Mouse (Mus musculus): ENCODE data around the gene Lrit3.

Lrit3 gene

GRCm38 (mm10) chr3:129803765-129804164 is at the start of gene Lrit3:
TSS of gene Lrit3 (minus strand) at chr3:129804030.
- no peak for DNase-seq

DNA sequence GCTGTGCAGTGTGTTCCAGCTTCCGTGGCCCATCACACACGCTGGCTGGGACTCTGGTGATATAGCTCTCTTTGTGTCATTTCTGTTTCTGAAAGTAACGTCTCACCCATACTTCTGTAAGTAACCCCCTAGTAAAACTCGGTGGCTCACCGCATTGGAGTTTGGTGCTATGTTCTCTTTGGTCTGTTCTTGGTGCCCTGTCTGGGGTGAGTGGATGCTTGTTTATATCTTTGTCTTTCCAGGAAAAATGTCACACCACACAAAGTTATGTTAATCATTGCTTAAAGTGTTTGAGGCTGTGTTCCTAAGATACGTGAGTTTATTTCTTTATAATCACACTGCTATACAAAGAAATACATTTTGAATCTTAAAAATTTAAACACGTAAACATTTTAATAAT is 43.0 kb upstream of the Lrit3 start:
- DNase-seq = no peak

DNA sequence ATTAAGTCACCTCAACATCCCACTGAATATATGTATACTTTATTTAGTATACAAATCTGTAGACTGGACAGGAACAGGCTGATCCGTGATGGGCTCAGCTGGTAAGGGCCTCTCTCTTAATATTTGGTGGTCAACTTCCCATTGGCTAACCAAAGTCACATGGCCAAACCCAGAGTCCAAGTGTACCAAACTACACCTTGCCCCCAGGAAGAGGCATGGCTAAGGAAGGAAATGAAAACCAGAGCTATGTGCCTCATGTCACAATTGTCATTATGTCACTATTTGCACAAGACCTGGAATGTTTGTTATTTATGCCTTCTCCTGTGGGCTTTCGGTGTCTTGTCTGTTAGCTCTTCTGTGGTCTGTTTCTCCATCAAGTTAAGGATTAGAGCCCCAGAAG is 42.0 kb upstream of the Lrit3 start:
- no peak for DNase-seq

GRCm38 (mm10) chr3:129838017-129838416 is 34.2 kb upstream of the Lrit3 start:
- DNase-seq = no peak

DNA sequence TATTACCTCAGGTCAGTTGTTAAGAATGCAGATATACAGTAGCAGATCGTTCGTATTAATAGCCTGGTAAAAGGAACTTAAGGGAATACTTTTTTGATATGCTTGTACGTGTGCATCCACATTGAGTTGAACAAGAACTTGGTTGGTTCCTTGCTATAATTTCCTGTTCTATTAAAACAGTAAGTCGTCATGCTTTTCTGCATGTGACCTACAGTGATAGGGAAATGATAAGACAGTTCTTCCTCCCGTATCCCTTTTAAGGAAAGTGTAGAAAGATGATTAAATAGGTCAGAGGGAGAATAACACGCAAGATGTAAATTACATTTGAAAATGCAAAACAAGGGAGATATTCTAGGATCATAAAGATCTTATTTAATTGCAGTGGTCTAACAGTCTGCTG is 33.1 kb upstream of the Lrit3 start:
- no peak for DNase-seq

- DNase-seq = no peak
Observed at GRCm38 (mm10) chr3:129836051-129836697, 32.3 kb upstream of the Lrit3 start.

DNA sequence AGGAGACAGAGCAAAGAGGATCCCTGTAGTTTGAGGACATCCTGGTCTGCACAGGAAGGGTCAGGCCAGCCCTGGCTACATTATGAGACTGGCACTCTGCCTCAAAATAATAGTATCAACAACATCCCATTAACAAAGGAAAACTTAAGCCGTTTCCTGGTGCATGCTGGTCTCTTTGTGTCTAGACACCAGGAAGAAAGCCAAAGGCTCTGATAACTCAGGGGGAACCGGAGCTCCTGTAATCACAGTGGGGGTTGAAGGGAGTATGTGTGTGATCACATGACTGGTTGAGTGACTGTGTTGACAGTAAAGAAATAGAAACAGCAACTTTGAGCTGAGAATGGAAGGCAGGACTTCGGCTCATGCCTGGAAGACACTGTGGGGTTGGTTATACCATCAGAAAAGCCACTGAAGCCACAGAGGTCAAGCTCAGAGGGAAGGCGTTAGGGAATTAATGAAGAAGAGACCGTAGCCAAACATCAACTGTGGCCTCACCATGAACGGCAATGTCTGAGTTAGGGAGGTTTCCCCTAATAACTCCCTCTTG is 31.6 kb upstream of the Lrit3 start, which contains the start of gene Cfi:
Gene Cfi, plus strand, starts transcription at position 497 of the 547 bp plus-strand sequence.
- no peak for DNase-seq

DNA sequence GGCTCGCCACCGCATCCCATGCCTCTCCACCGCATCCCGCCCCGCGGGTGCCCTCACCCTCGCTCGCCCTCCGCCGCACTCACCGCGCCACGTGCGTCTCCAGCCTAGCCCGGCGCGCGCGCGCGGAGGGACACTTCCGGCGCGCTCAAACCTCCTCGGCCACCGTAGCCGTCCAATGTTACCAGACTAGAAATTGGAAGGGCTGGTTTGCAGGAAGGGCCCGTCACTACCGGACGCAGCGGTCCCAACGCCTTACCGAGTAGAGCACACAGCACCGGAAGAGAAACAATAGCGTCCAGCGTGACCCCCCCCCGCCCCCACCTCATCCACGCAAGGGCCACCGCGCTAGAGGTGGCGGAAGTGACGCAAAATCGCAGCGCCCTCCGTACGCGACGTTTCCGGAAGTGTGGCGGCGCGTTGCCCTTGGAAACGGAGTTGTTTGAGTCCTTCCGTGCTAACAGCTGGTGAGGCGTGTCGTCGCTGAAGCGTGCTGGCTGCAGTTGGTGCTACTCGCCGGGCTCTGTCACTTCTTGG is 27.3 kb upstream of the Lrit3 start, which contains the start of gene Gar1:
Gene Gar1, minus strand, starts transcription at position 362 of the 534 bp plus-strand sequence.
- peak; percentile 92 for DNase-seq

- DNase-seq = peak; percentile 45
Observed at GRCm38 (mm10) chr3:129830626-129831025, 26.8 kb upstream of the Lrit3 start.

DNA sequence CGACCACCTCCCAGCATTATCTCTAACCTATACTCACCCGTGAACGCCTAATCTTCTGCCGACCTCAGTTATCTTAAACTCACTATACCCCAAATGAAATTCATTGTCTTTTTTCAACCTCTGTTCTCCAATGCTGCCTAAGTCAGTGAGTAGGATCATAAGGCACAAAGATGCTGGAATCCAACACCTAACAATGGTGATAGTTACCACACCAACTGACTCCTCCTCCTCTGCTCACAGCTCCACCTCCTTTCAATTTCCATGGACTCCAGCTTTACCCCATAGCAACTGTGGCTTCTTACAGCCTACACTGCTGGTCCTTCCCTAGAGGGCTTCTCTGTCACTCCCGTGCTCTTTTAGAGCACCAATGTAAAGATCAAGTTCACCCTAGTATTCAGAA is 23.9 kb upstream of the Lrit3 start:
- no peak for DNase-seq

GRCm38 (mm10) chr3:129826691-129827090 is 22.9 kb upstream of the Lrit3 start:
- no peak for DNase-seq

DNA sequence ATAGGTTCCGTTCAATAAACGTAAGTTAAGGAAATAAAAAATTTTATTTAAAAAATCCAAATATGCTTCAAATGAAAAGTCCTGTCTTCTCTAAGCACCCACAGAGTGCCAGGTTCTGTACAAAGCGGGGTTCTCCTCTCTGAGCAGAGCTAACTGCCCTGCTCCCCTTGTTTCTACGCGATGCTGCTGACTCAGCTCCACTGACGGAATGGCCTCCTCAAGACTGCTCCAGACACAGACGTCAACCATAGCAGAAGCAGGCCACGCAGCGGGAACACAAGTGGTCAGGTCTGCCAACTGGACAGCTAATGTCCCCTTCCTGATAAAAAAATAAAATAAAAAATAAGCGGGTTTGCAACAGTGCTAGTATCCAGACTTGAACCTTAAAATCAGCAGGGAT is 21.1 kb upstream of the Lrit3 start:
- no peak for DNase-seq

GRCm38 (mm10) chr3:129824146-129824545 is 20.3 kb upstream of the Lrit3 start:
- DNase-seq = no peak

DNA sequence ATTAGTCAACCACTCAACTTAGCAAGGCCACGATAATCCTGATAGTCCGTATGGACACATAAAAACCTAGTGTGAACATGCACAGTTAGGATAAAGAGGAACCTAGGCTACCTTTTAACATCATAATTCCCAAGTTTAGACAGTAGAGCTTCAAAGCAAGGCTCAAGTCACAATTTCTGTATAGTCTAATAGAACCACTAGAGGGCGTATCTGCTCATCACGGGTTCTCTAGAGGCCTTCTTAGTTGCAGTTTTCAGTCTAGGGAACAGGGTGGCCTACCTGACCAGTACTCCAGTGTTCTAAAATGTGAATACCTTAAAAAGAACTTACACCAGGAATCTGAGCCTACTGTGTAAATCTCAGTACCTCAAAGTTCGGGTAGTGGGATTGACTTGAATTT is 19.5 kb upstream of the Lrit3 start:
- no peak for DNase-seq

GRCm38 (mm10) chr3:129822206-129822775 is 18.5 kb upstream of the Lrit3 start, which contains the start of gene Rrh:
TSS of gene Rrh (minus strand) at chr3:129822587.
- no peak for DNase-seq

DNA sequence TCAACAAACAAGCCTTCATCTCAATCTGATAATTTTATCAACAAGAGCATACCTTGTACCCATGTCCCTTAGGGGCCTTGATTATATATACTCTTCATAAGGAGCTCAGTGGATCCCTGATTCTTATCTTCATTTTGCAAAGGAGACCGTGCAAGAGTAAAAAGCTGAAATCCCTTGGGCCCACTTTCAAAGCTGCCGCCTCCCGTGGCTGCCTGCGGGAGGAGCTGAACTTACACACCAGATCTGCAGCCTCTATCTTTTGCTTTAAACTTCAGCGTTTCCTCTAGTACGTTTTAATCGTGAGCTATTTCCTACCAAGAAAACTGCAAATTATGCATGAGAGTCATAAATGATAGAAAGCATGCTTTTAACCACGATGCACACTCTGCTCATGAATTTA is 17.9 kb upstream of the Lrit3 start:
- DNase-seq = no peak

GRCm38 (mm10) chr3:129820847-129821246 is 17.0 kb upstream of the Lrit3 start:
- no peak for DNase-seq

DNA sequence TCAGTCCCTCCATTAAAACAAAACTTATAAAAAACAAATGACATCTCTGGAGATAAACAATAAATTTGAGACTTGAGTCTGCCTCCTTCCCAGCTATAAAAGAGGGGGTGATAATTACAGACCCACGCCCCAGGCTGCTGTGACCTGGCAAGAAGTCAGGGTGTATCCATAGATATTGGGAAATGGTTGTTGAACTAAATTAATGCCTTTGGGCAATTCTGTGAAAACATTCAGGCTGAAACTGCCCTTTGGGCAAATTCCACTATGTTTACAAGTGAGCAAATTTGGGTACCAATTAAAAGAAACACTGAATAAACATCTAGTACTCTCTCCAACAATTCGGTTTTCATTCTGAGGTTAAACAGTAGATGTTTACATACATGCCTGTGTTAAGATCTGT is 4.8 kb downstream of the Lrit3 start:
- no peak for DNase-seq

GRCm38 (mm10) chr3:129798551-129798950 is 5.3 kb downstream of the Lrit3 start:
- DNase-seq = no peak

DNA sequence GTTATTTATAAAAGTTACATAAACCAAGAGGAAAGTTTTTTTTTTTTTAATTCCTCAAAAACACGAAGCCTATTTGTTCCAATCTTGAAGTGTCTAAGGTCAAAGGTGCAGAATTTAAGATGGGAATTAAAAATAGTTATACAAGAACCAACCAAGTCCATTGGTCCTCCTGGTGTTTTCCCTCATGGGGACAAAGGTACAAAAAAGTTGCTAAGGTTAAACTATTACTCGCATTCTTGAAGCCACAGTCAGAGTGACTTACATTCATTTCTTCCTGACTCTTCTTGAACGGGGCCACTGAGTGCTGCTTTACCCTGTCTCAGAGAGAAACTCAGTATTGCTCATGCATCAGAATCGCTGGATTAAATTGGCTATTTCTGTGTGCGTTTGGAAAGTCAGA is 6.5 kb downstream of the Lrit3 start:
- DNase-seq = no peak

- no peak for DNase-seq
Observed at GRCm38 (mm10) chr3:129793801-129794200, 10.0 kb downstream of the Lrit3 start.

GRCm38 (mm10) chr3:129782746-129783145 is 21.1 kb downstream of the Lrit3 start:
- no peak for DNase-seq

GRCm38 (mm10) chr3:129781435-129781834 is 22.4 kb downstream of the Lrit3 start:
- DNase-seq = no peak

DNA sequence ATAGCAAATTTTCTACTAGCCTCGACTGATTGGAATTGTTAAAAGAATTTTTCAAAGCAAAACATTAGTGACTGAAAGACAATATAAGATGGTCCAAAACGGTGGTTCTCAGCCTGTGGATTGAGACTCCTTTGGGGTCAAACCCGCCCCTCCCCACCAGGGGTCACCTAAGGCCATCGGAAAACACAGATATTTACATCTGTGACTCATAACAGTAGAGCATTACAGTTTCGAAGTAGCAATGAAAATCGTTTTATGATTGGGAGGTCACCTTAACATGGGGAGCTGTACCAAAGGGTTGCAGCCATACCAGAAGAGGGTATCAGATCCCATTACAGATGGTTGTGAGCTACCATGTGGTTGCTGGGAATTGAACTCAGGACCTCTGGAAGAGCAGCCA is 32.6 kb downstream of the Lrit3 start:
- no peak for DNase-seq

All from right cerebral cortex, postnatal 4 days (tissue).